Mouse (Mus musculus) brown adipose tissue, adult 24 weeks (tissue): ENCODE data around the gene Rapgef5. TPM values are rescaled to one million over a fixed set of nuclear protein-coding genes. Genes with fewer than 3 reads are reported as not detected.

Experiments
- H3K27ac ChIP-seq: fragments of 200-500 bp; replicated peaks from 2 replicates; pipeline ENCODE4 v1.5.1; 2012; ENCODE audit warnings: low read depth, mild to moderate bottlenecking, low read length
- H3K4me1 ChIP-seq: fragments of 200-500 bp; 2 replicates; pipeline ENCODE4 v1.6.1; 2012; ENCODE audit warnings: low read length, mixed read lengths; ENCODE audit not compliant: control insufficient read depth, insufficient read depth, insufficient read length
- H3K4me3 ChIP-seq: fragments of 200-500 bp; 2 replicates; pipeline ENCODE4 v1.5.1; 2012; ENCODE audit warnings: low read depth, mild to moderate bottlenecking, low read length, moderate library complexity; ENCODE audit not compliant: insufficient read depth
- polyA plus RNA-seq: library from polyadenylated mRNA; stranded (reverse); fragments of >200 nt; gene quantifications from 2 replicates; pipeline ENCODE4 v1.2.4, GENCODE M21; 2012; ENCODE audit not compliant: missing spikeins, insufficient read depth, insufficient read length

Gene Rapgef5
- polyA plus RNA-seq, 1 experiment: 7.1 TPM

- Histone ChIP-seq H3K4me1 (peaks cover 11% of the 10 kb centered on the region; the same call in 1 of the 2 replicates), H3K4me3 (peak overlapping the region; percentile 62), H3K27ac (peak overlapping the region; percentile 98)
Measured at GRCm38 (mm10) chr12:117658821-117659220, 142.5 kb downstream of the Rapgef5 start.

DNA sequence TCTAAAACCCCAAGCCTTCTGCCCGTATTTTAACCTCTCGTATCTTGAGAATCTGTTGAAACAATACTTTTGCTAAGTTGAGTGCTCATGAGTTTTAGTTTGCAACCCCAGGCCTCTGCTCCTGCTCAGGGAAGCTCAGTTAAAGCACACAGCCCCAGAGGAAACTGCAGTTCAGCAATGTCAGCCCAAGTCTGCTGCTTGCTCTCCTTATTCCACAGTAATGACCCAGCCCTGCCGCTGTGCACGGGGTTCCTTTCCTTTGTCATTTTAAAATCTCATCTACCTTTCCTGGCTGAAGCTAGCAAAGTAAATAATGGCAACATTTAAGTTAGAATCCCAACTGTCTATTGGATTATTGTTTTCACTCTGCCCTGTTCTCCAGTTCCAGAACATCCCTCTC is 144.1 kb downstream of the Rapgef5 start:
- Histone ChIP-seq H3K4me3 (peak overlapping the region; percentile 58), H3K27ac (peak overlapping the region; percentile 81), H3K4me1 (peaks cover 14% of the 10 kb centered on the region; the same call in 1 of the 2 replicates)

- Histone ChIP-seq H3K4me3 (peak overlapping the region; percentile 12; the same call in 1 of the 2 replicates), H3K4me1 (peaks cover 14% of the 10 kb centered on the region; the same call in 1 of the 2 replicates), H3K27ac (peak overlapping the region; percentile 88)
Measured at GRCm38 (mm10) chr12:117661871-117662270, 145.6 kb downstream of the Rapgef5 start.

DNA sequence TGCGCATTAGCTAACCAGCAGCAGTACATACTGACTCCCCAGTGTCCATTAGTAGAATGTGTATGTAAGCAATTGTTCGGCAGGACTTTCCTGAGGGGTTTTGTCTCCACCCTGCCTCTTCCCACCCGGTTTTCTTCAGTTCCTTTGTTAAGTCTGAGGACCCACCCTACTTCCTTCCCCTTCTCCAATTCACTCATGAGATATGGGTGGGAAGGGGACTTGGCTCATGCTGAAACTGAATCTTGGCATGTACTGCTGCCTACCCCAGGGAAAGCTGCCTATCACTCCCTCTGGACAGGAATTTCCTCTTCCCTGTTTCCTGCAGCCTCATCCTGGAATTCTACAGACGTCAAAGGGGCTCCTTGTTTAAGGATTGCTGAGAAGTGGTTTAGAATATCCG is 147.4 kb downstream of the Rapgef5 start:
- peak overlapping the region; percentile 93 for H3K27ac ChIP-seq
- H3K4me3 ChIP-seq: no peak overlapping the region
- peaks cover 21% of the 10 kb centered on the region; the same call in 1 of the 2 replicates for H3K4me1 ChIP-seq

GRCm38 (mm10) chr12:117664644-117665043 is 148.4 kb downstream of the Rapgef5 start:
- Histone ChIP-seq H3K27ac (peak overlapping the region; percentile 87), H3K4me3 (no peak overlapping the region), H3K4me1 (peaks cover 27% of the 10 kb centered on the region; the same call in 1 of the 2 replicates)

- Histone ChIP-seq H3K4me1 (peaks cover 30% of the 10 kb centered on the region; the same call in 1 of the 2 replicates), H3K27ac (no peak overlapping the region; the same call in 1 of the 2 replicates), H3K4me3 (no peak overlapping the region)
Measured at GRCm38 (mm10) chr12:117666391-117666790, 150.1 kb downstream of the Rapgef5 start.

- Histone ChIP-seq H3K4me3 (no peak overlapping the region), H3K4me1 (peaks cover 23% of the 10 kb centered on the region; the same call in 1 of the 2 replicates), H3K27ac (peak overlapping the region; percentile 61)
Measured at GRCm38 (mm10) chr12:117669610-117670400, 153.5 kb downstream of the Rapgef5 start.

GRCm38 (mm10) chr12:117673188-117673587 is 156.9 kb downstream of the Rapgef5 start:
- Histone ChIP-seq H3K4me3 (no peak overlapping the region), H3K4me1 (peaks cover 24% of the 10 kb centered on the region), H3K27ac (no peak overlapping the region)

GRCm38 (mm10) chr12:117674511-117674910 is 158.2 kb downstream of the Rapgef5 start:
- no peak overlapping the region for H3K4me3 ChIP-seq
- H3K27ac ChIP-seq: no peak overlapping the region
- peaks cover 23% of the 10 kb centered on the region for H3K4me1 ChIP-seq

DNA sequence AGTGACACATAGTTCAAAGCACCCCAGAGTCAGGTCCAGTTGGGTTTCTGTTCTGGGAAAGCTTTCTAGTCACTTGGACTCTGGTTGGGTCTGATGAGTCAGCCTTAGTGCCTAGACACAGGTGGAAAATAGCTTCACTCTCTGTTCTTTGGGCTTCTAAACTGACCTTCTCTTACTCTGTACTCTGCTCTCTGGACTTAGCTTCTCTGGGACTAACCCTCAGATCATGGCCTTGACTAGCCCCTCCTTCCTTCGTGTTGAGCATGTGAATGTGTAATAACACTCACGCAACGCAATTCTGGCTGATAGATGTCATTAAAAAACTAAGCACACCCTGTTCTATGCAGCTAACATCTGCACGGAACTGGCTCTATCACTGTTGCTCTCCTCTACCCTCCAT is 160.0 kb downstream of the Rapgef5 start:
- Histone ChIP-seq H3K27ac (0 out of 2 replicates have a peak overlapping the region, but pooled peaks have one; percentile 2), H3K4me3 (no peak overlapping the region), H3K4me1 (peaks cover 34% of the 10 kb centered on the region)

GRCm38 (mm10) chr12:117678916-117679315 is 162.6 kb downstream of the Rapgef5 start:
- peak overlapping the region; percentile 76; the same call in 1 of the 2 replicates for H3K27ac ChIP-seq
- H3K4me3 ChIP-seq: no peak overlapping the region
- H3K4me1 ChIP-seq: peaks cover 35% of the 10 kb centered on the region

- Histone ChIP-seq H3K27ac (peak overlapping the region; percentile 76), H3K4me3 (no peak overlapping the region), H3K4me1 (peaks cover 35% of the 10 kb centered on the region)
Measured at GRCm38 (mm10) chr12:117679795-117680194, 163.5 kb downstream of the Rapgef5 start.

GRCm38 (mm10) chr12:117681273-117681672 is 165.0 kb downstream of the Rapgef5 start:
- Histone ChIP-seq H3K4me3 (no peak overlapping the region), H3K4me1 (peaks cover 30% of the 10 kb centered on the region), H3K27ac (peak overlapping the region; percentile 19; the same call in 1 of the 2 replicates)

- H3K4me3 ChIP-seq: no peak overlapping the region
- H3K4me1 ChIP-seq: peaks cover 28% of the 10 kb centered on the region
- H3K27ac ChIP-seq: no peak overlapping the region
Measured at GRCm38 (mm10) chr12:117683377-117683776, 167.1 kb downstream of the Rapgef5 start.

- peaks cover 28% of the 10 kb centered on the region for H3K4me1 ChIP-seq
- no peak overlapping the region for H3K27ac ChIP-seq
- no peak overlapping the region for H3K4me3 ChIP-seq
Measured at GRCm38 (mm10) chr12:117683984-117684383, 167.7 kb downstream of the Rapgef5 start.

DNA sequence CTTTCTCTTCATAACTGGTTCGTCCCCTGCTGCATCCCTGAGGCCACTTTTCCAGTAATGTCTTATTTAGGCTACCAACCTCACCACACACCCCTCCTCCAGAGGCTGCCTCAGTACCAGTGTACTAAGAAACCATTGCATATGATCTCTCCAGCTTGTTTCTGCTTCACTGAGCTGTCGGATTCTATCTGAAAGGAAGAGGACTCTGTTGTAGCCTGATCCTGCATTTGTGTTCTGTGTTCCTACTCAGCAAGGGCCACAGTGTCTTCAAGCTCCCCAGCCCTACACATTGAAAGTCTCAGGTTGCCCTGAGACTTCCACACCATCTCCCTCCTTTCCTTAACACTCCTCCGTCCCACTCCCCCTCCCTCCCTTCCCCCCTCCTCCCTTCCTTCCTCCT is 168.5 kb downstream of the Rapgef5 start:
- no peak overlapping the region for H3K27ac ChIP-seq
- no peak overlapping the region for H3K4me3 ChIP-seq
- peaks cover 20% of the 10 kb centered on the region for H3K4me1 ChIP-seq
